Mouse (Mus musculus) lung, postnatal 0 days (tissue): ENCODE measurements around the gene Tomt.

Experiments
- CTCF ChIP-seq: IDR thresholded peaks from 2 replicates; pipeline ENCODE4 v1.5.1; 2016; ENCODE audit warnings: antibody characterized with exemption, mild to moderate bottlenecking
- EP300 ChIP-seq: IDR thresholded peaks from 2 replicates; pipeline ENCODE4 v1.6.1; 2016; ENCODE audit warnings: antibody characterized with exemption, mild to moderate bottlenecking, control low read depth

GRCm38 (mm10) chr7:101939758-101940157 is 33.6 kb upstream of the Tomt start:
- no peak for TF ChIP-seq EP300
- no peak for TF ChIP-seq CTCF
